Mouse (Mus musculus) liver, postnatal 0 days (tissue): ENCODE measurements around the gene Prss37.

Experiments
- CTCF ChIP-seq: sonication (generic); IDR thresholded peaks from 2 replicates; pipeline ENCODE4 v1.5.1; 2016; ENCODE audit warnings: antibody characterized with exemption, low read depth
- EP300 ChIP-seq: IDR thresholded peaks from 2 replicates; pipeline ENCODE4 v1.6.1; 2016; ENCODE audit warnings: antibody characterized with exemption, low read depth, mild to moderate bottlenecking

DNA sequence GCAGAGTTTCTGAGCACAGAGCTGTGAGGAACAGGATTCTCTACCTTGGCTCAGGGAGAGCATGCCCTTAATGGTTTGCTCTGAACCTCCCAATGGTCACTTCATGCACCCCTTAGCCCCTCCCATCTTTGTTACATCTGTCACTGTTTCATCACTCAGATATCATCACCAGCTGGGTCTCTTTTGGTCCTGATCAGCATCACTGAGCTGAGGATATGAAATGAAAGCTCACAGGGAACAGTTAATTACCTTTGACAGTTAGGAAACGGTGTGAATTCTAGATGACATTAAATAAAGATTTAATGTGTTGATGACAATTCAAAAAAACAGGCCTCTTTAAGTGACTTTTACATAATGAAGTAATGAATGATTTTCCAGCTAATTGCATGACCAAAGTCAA is at the start of gene Prss37:
- TF ChIP-seq EP300: no peak
- TF ChIP-seq CTCF: no peak
